In genomic region chr8:12703597-12703996, GRCm38 (mm10) we compare ENCODE assay signal across 15 mouse cellular contexts.
"Had no signal": no experiment of that assay in that cellular context is flagged by ENCODE, and none has a peak within 500 bp of the region (broad histone marks: within the 10 kb centered on the region; RNA-seq: fewer than 3 reads in every experiment).

No protein-coding gene starts in this region.

- H3K4me2 ChIP-seq: limb, embryonic 12.5 days; midbrain, embryonic 12.5 days; neural tube, embryonic 15.5 days; stomach, embryonic 15.5 days had no signal

- H3K27ac ChIP-seq: limb, embryonic 12.5 days; liver, embryonic 14.5 days; midbrain, embryonic 12.5 days; neural tube, embryonic 15.5 days; stomach, embryonic 15.5 days had no signal

- ATAC-seq: intestine, postnatal 0 days; midbrain, embryonic 16.5 days had no signal

- H3K9ac ChIP-seq: limb, embryonic 12.5 days; liver, embryonic 14.5 days; midbrain, embryonic 12.5 days; neural tube, embryonic 15.5 days; stomach, embryonic 15.5 days had no signal

- DNase-seq: kidney, adult 8-10 months; kidney, postnatal 25 days; liver; lung, adult 2 months; lung, postnatal 14 days; right cerebral cortex, postnatal 14 days; thymus, adult 2 months; thymus, postnatal 25 days had no signal

- H3K27me3 ChIP-seq: midbrain, embryonic 12.5 days; neural tube, embryonic 15.5 days had no signal

- H3K4me3 ChIP-seq: limb, embryonic 12.5 days; midbrain, embryonic 12.5 days; neural tube, embryonic 15.5 days; stomach, embryonic 15.5 days had no signal

- H3K36me3 ChIP-seq: limb, embryonic 12.5 days; midbrain, embryonic 12.5 days; neural tube, embryonic 15.5 days; stomach, embryonic 15.5 days had no signal

- H3K9me3 ChIP-seq: midbrain, embryonic 12.5 days; neural tube, embryonic 15.5 days; stomach, embryonic 15.5 days had no signal

- H3K4me1 ChIP-seq: limb, embryonic 12.5 days; midbrain, embryonic 12.5 days; neural tube, embryonic 15.5 days; stomach, embryonic 15.5 days had no signal
